Mouse (Mus musculus): ENCODE measurements around the gene Agap3. TPM values are rescaled to one million over a fixed set of nuclear protein-coding genes. Genes with fewer than 3 reads are reported as not detected.

The Agap3 gene
- polyA plus RNA-seq, 1 experiment from 2014 or later = 5.0 TPM

GRCm38 (mm10) chr5:24492546-24493285, 40.7 kb downstream of the Agap3 start:
- no peak overlapping the region for H3K4me2 ChIP-seq (ENCODE audit: low read depth, low read length)
- no peak for ATAC-seq (ENCODE audit: low read depth)
- H3K9ac ChIP-seq (ENCODE audit: low read depth, low read length) = no peak overlapping the region
- no peaks in the 10 kb centered on the region for H3K4me1 ChIP-seq (ENCODE audit: control insufficient read depth, low read depth, low read length)
- WGBS (ENCODE audit: insufficient replicate concordance) = 82% methylated on average over 16 of the region's 16 CpGs
- no peaks in the 10 kb centered on the region for H3K9me3 ChIP-seq (replicated peaks; ENCODE audit: control insufficient read depth, low read length)
- H3K4me3 ChIP-seq (ENCODE audit: low read depth, low read length) = no peak overlapping the region
- H3K27ac ChIP-seq (ENCODE audit: low read length) = no peak overlapping the region
- H3K36me3 ChIP-seq (ENCODE audit: control insufficient read depth, insufficient read depth) = peaks cover 17% of the 10 kb centered on the region
- H3K27me3 ChIP-seq (ENCODE audit: control insufficient read depth, insufficient read depth, low read depth, low read length) = no peaks in the 10 kb centered on the region

DNA sequence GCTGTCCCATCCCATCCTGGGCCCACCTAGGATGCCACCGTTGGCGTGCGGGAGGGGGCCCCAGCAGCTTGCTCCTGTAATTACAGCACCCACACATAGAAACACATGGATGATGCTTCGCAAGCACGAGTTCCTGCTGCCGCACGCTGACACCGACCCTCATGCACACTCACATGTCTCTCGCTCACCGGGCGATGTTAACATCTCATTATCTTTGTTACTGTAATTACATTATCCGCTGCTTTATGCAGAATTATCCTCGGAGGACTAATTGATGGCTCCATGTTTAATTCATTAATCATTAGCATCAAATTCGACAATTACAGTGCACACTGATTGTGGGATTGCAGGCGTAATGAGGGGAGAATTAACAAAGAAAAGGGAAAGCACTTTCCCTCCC, 43.0 kb downstream of the Agap3 start:
- H3K4me1 ChIP-seq (ENCODE audit: control insufficient read depth, low read depth, low read length) = no peaks in the 10 kb centered on the region
- H3K36me3 ChIP-seq (ENCODE audit: control insufficient read depth, insufficient read depth) = peaks cover 14% of the 10 kb centered on the region
- WGBS (ENCODE audit: insufficient replicate concordance) = 82% methylated on average over 15 of the region's 15 CpGs
- H3K9me3 ChIP-seq (replicated peaks; ENCODE audit: control insufficient read depth, low read length) = no peaks in the 10 kb centered on the region
- H3K9ac ChIP-seq (ENCODE audit: low read depth, low read length) = no peak overlapping the region
- H3K4me3 ChIP-seq (ENCODE audit: low read depth, low read length) = no peak overlapping the region
- H3K27me3 ChIP-seq (ENCODE audit: control insufficient read depth, insufficient read depth, low read depth, low read length) = no peaks in the 10 kb centered on the region
- H3K4me2 ChIP-seq (ENCODE audit: low read depth, low read length) = no peak overlapping the region
- H3K27ac ChIP-seq (ENCODE audit: low read length) = no peak overlapping the region
- no peak for ATAC-seq (ENCODE audit: low read depth)

DNA sequence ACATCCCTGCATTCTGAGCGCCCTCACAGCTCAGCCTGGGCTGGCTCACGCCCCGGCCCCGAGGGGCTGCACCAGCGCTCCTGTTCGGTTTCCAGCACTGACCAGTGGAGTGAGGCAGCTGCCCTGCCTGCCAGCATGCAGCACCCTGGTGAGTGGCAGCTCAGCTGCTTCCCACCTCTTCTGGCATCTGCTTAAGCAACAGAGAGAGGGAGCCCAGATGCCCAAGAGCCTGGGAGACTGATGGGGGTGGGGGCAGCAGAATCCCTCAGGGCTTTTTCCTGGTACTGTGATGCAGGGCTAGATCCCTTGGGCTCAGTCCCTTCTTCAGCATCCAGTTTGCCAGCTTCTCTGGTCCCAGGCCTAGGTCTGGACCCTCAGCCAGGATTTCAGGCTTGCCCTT, 44.8 kb downstream of the Agap3 start:
- no peaks in the 10 kb centered on the region for H3K4me1 ChIP-seq (ENCODE audit: control insufficient read depth, low read depth, low read length)
- H3K4me3 ChIP-seq (ENCODE audit: low read depth, low read length) = no peak overlapping the region
- 88% methylated on average over 6 of the region's 6 CpGs for WGBS (ENCODE audit: insufficient replicate concordance)
- no peak overlapping the region for H3K27ac ChIP-seq (ENCODE audit: low read length)
- no peak for ATAC-seq (ENCODE audit: low read depth)
- no peaks in the 10 kb centered on the region for H3K9me3 ChIP-seq (replicated peaks; ENCODE audit: control insufficient read depth, low read length)
- H3K4me2 ChIP-seq (ENCODE audit: low read depth, low read length) = no peak overlapping the region
- no peak overlapping the region for H3K9ac ChIP-seq (ENCODE audit: low read depth, low read length)
- peaks cover 14% of the 10 kb centered on the region for H3K36me3 ChIP-seq (ENCODE audit: control insufficient read depth, insufficient read depth)
- no peaks in the 10 kb centered on the region for H3K27me3 ChIP-seq (ENCODE audit: control insufficient read depth, insufficient read depth, low read depth, low read length)

GRCm38 (mm10) chr5:24497526-24497925, 45.5 kb downstream of the Agap3 start:
- no peaks in the 10 kb centered on the region for H3K27me3 ChIP-seq (ENCODE audit: control insufficient read depth, insufficient read depth, low read depth, low read length)
- no peaks in the 10 kb centered on the region for H3K9me3 ChIP-seq (replicated peaks; ENCODE audit: control insufficient read depth, low read length)
- H3K9ac ChIP-seq (ENCODE audit: low read depth, low read length) = no peak overlapping the region
- WGBS (ENCODE audit: insufficient replicate concordance) = 82% methylated on average over 12 of the region's 12 CpGs
- H3K27ac ChIP-seq (ENCODE audit: low read length) = no peak overlapping the region
- H3K36me3 ChIP-seq (ENCODE audit: control insufficient read depth, insufficient read depth) = peaks cover 11% of the 10 kb centered on the region
- no peak for ATAC-seq (ENCODE audit: low read depth)
- no peak overlapping the region for H3K4me3 ChIP-seq (ENCODE audit: low read depth, low read length)
- H3K4me2 ChIP-seq (ENCODE audit: low read depth, low read length) = no peak overlapping the region
- no peaks in the 10 kb centered on the region for H3K4me1 ChIP-seq (ENCODE audit: control insufficient read depth, low read depth, low read length)

GRCm38 (mm10) chr5:24499113-24499512, 47.1 kb downstream of the Agap3 start:
- no peak for ATAC-seq (ENCODE audit: low read depth)
- 83% methylated on average over 10 of the region's 10 CpGs for whole genome bisulfite sequencing (ENCODE audit: insufficient replicate concordance)
- Histone ChIP-seq H3K36me3 (ENCODE audit: control insufficient read depth, insufficient read depth) (peaks cover 7% of the 10 kb centered on the region; the same call in 1 of the 2 replicates), H3K27ac (ENCODE audit: low read length) (no peak overlapping the region), H3K4me1 (ENCODE audit: control insufficient read depth, low read depth, low read length) (no peaks in the 10 kb centered on the region), H3K9ac (ENCODE audit: low read depth, low read length) (no peak overlapping the region), H3K4me2 (ENCODE audit: low read depth, low read length) (no peak overlapping the region), H3K9me3 (replicated peaks; ENCODE audit: control insufficient read depth, low read length) (no peaks in the 10 kb centered on the region), H3K27me3 (ENCODE audit: control insufficient read depth, insufficient read depth, low read depth, low read length) (peaks cover under 1% of the 10 kb centered on the region; the same call in 1 of the 2 replicates), H3K4me3 (ENCODE audit: low read depth, low read length) (no peak overlapping the region)

DNA sequence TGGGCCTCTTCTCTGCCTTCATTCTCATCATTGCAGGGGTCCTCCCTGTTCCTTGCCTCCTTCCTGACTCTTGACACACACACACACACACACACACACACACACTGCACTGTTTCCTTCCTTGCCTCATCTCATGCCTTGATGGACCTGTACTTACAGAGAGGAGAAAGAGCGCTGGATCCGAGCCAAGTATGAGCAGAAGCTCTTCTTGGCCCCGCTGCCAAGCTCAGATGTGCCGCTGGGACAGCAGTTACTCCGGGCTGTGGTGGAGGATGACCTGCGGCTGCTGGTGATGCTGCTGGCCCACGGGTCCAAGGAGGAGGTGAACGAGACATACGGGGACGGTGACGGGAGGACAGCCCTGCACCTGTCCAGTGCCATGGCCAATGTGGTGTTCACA, 48.9 kb downstream of the Agap3 start:
- no peak overlapping the region for H3K9ac ChIP-seq (ENCODE audit: low read depth, low read length)
- no peak overlapping the region for H3K4me3 ChIP-seq (ENCODE audit: low read depth, low read length)
- H3K4me1 ChIP-seq (ENCODE audit: control insufficient read depth, low read depth, low read length) = no peaks in the 10 kb centered on the region
- H3K27ac ChIP-seq (ENCODE audit: low read length) = no peak overlapping the region
- no peak overlapping the region for H3K4me2 ChIP-seq (ENCODE audit: low read depth, low read length)
- peaks cover 9% of the 10 kb centered on the region for H3K27me3 ChIP-seq (ENCODE audit: control insufficient read depth, insufficient read depth, low read depth, low read length)
- ATAC-seq (ENCODE audit: low read depth) = no peak
- peaks cover 7% of the 10 kb centered on the region; the same call in 1 of the 2 replicates for H3K36me3 ChIP-seq (ENCODE audit: control insufficient read depth, insufficient read depth)
- H3K9me3 ChIP-seq (replicated peaks; ENCODE audit: control insufficient read depth, low read length) = no peaks in the 10 kb centered on the region
- WGBS (ENCODE audit: insufficient replicate concordance) = 89% methylated on average over 11 of the region's 11 CpGs

DNA sequence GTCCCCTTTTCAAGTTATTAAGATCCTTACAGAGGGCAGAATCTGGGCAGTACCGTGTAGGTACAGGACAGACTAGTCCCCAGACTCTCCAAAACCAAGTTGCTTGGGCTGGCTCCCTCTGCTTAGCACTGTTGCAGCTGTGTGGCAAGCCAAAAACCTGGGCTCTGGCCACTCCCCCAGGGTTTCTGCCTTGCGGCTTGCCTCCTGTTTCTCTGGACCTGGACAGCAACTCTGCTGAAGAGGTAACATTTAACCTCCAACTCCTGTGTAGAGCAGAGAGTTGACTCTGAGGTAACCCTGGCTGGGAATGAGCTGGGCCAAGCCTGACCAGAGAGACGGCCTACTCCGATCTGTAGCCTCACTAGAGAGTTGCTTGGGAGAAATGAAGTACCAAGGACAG, 50.8 kb downstream of the Agap3 start:
- Histone ChIP-seq H3K4me3 (ENCODE audit: low read depth, low read length) (no peak overlapping the region), H3K36me3 (ENCODE audit: control insufficient read depth, insufficient read depth) (0 out of 2 replicates have a peak, but pooled peaks cover 7% of the 10 kb centered on the region), H3K27me3 (ENCODE audit: control insufficient read depth, insufficient read depth, low read depth, low read length) (peaks cover 9% of the 10 kb centered on the region), H3K4me2 (ENCODE audit: low read depth, low read length) (no peak overlapping the region), H3K27ac (ENCODE audit: low read length) (no peak overlapping the region), H3K9me3 (replicated peaks; ENCODE audit: control insufficient read depth, low read length) (no peaks in the 10 kb centered on the region), H3K9ac (ENCODE audit: low read depth, low read length) (no peak overlapping the region), H3K4me1 (ENCODE audit: control insufficient read depth, low read depth, low read length) (no peaks in the 10 kb centered on the region)
- 67% methylated on average over 4 of the region's 4 CpGs for WGBS (ENCODE audit: insufficient replicate concordance)
- ATAC-seq (ENCODE audit: low read depth) = no peak

DNA sequence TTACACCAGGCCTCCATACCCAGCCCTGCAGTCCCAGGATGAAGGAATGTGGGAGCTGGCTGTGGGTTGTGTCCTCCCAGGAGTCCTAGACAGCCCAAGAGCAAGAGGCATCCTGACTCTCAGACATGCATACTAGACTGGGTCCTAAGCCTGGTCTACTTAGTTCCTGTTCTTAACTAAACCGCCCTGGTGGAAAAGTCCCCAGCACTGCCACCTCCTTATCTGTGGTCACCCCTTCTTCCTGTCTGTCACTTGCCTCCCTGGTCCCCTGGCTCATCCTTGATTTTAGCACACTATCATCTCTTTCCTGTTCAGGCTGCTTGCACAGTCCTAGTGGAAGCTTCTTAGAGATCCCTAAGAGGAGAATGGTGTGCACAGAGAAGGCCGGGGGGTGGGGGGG, 53.5 kb downstream of the Agap3 start:
- no peak for ATAC-seq (ENCODE audit: low read depth)
- whole genome bisulfite sequencing (ENCODE audit: insufficient replicate concordance) = 5% methylated on average over 2 of the region's 2 CpGs
- H3K4me2 ChIP-seq (ENCODE audit: low read depth, low read length) = no peak overlapping the region

GRCm38 (mm10) chr5:24508406-24508805, 56.4 kb downstream of the Agap3 start:
- Histone ChIP-seq H3K9me3 (replicated peaks; ENCODE audit: control insufficient read depth, low read length) (no peaks in the 10 kb centered on the region), H3K27me3 (ENCODE audit: control insufficient read depth, insufficient read depth, low read depth, low read length) (peaks cover 9% of the 10 kb centered on the region), H3K4me3 (ENCODE audit: low read depth, low read length) (no peak overlapping the region), H3K27ac (ENCODE audit: low read length) (no peak overlapping the region), H3K36me3 (ENCODE audit: control insufficient read depth, insufficient read depth) (no peaks in the 10 kb centered on the region), H3K4me1 (ENCODE audit: control insufficient read depth, low read depth, low read length) (no peaks in the 10 kb centered on the region), H3K4me2 (ENCODE audit: low read depth, low read length) (no peak overlapping the region), H3K9ac (ENCODE audit: low read depth, low read length) (no peak overlapping the region)
- no peak for ATAC-seq (ENCODE audit: low read depth)
- 76% methylated on average over 7 of the region's 7 CpGs for WGBS (ENCODE audit: insufficient replicate concordance)

More for the DNA sequence above, 53.5 kb downstream of the Agap3 start:
- no peak overlapping the region for H3K9ac ChIP-seq (ENCODE audit: low read depth, low read length)
- H3K27ac ChIP-seq (ENCODE audit: low read length) = no peak overlapping the region
- no peaks in the 10 kb centered on the region for H3K4me1 ChIP-seq (ENCODE audit: control insufficient read depth, low read depth, low read length)
- H3K4me3 ChIP-seq (ENCODE audit: low read depth, low read length) = no peak overlapping the region
- no peaks in the 10 kb centered on the region for H3K9me3 ChIP-seq (replicated peaks; ENCODE audit: control insufficient read depth, low read length)
- H3K36me3 ChIP-seq (ENCODE audit: control insufficient read depth, insufficient read depth) = 0 out of 2 replicates have a peak, but pooled peaks cover 7% of the 10 kb centered on the region
- H3K27me3 ChIP-seq (ENCODE audit: control insufficient read depth, insufficient read depth, low read depth, low read length) = peaks cover 9% of the 10 kb centered on the region
